Mouse (Mus musculus): Measurements from ENCODE around the gene Phf3.
A peak's percentile ranks its signal among the peaks of the same experiment; 100 is the strongest.
"Not testable (repeated sequence)": the region's sequence is repeated elsewhere in the genome, so short reads cannot be mapped to it uniquely, and the experiment has no call there.

Phf3 gene

GRCm38 (mm10) chr1:30873541-30874260 is at the start of gene Phf3:
Phf3 (minus strand) TSS chr1:30873921.
- DNase-seq = peak; percentile 93

GRCm38 (mm10) chr1:30922237-30922636 is 48.5 kb upstream of the Phf3 start:
- DNase-seq = no peak

DNA sequence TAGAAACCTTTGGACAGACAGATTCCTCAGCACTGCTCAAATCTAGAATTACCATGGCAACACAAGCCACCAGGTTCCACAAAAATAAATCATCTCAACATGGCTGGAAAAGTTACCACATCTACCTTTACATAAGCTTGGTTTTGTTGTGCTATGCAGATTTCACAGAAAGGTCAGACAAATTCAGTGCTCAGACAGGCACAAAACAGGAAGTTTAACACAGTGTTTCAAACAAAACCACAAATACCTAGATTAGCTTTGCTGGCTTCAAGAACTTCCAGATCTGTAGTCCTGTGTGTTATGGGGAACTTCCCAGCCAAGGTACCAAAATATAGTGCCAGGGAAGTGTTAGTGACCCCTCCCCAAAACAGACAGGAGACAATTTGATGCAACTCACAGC is 47.5 kb upstream of the Phf3 start:
- no peak for DNase-seq

DNA sequence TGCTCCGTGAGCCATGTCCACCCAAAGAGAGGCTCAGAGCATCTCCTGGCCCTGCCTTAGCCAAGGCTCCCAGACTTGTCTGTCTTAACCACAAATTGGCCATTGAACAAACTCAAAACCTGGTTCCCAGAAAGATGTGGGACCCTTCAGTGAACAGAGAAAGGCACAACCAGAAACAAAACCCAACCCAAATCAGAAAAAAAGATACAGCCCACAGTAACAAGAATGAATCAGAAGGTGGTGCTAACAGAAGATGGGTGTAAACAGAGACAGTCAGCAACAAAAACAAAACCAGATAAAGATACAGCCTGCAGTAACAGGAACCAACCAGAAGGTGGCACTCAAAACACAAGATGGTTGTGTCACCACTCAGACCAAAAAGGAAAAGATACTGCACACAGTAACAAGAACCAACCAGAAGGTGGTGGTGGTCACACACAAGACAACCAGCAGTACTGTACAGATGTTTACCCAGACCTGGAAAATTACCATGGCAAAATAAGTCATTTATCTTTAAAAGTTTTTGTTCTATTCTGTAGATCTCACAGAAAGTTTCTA is 47.0 kb upstream of the Phf3 start:
- DNase-seq = peak; percentile 22

GRCm38 (mm10) chr1:30910172-30910571 is 36.5 kb upstream of the Phf3 start:
- peak; percentile 4 for DNase-seq

DNA sequence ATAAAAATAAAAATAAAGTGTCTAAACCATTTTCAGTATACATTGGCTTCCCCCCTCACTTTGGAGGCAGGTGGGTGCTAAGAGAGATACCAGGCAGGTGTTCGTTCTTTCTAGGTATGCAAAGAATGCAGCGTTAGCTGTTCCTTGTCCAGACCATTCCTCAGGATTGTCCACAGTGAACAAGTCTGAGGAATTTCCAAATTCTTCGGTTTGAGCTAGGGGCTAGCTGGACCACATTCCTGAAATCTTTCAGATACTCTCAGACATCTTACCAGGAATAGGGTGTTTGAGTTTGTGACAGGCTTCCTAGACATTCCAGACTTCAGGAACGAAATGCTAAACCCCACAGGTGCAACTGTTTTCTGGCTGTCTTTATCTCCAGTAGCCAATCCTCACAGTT is 35.1 kb upstream of the Phf3 start:
- no peak for DNase-seq

GRCm38 (mm10) chr1:30903480-30904218 is 29.9 kb upstream of the Phf3 start:
- no peak for DNase-seq

DNA sequence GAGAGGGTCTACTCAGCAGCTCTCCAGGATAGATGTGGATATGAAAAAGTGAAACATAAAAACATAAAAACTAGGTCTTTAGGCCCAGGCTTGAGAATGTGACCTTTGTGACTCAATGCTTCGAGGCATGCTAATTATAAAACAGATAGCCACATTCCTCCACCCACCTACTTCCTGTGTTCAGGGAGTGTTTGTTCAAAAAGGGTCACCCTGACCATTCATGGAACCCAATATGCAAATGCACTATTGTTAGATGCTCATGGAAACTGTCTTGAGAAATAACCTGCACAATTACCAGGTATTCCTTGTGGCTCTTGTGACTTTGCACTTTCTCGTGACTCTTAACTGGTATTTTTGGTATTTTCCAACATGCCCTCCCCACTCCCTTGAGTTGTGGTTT is 25.0 kb upstream of the Phf3 start:
- DNase-seq = no peak

- DNase-seq = not testable (repeated sequence)
These were observed 21.6 kb upstream of the Phf3 start for GRCm38 (mm10) chr1:30895366-30895765.

GRCm38 (mm10) chr1:30883806-30884205 is 10.1 kb upstream of the Phf3 start:
- DNase-seq = not testable (repeated sequence)

GRCm38 (mm10) chr1:30875746-30876145 is 2.0 kb upstream of the Phf3 start:
- no peak for DNase-seq

DNA sequence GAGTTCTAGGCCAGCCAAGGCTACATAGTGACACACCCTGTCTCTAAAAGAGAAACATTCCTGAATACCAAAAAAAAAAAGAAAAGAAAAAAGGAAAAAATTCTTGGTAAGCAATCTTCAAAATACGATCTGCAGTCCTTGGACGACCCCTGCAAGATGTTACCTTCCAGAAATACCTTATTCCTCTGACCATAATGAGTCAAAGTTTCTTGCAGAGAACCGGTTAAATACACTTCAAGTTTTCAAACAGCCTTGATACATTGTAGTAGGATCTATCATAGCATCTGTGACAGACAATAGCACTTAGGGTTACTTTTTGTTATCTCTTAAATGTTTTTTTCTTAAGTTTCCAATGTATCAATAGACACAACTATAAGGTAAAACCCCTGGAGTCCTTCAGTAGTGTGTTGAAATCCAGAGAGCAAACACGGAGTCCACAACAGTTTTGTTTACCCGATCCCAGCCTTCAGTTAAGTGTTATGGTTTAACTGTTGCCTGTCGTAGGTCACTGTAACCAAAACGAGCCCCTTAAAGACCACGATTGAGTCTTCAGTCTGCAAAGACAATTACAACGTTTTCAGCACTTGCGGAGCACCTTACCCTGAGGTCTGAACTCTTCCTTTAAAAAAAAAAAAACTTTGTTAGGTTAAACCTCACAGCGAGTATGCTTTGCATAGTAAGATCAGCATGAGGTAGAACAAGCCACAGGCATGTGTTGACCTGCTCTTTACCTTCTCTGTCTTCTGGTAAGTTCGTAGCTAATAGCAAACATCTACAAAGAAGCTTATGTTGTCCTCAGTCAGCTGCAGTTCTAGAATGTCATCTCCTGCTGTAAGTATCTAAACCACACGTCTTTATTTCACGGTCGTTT is 775 bp upstream of the Phf3 start:
- no peak for DNase-seq

DNA sequence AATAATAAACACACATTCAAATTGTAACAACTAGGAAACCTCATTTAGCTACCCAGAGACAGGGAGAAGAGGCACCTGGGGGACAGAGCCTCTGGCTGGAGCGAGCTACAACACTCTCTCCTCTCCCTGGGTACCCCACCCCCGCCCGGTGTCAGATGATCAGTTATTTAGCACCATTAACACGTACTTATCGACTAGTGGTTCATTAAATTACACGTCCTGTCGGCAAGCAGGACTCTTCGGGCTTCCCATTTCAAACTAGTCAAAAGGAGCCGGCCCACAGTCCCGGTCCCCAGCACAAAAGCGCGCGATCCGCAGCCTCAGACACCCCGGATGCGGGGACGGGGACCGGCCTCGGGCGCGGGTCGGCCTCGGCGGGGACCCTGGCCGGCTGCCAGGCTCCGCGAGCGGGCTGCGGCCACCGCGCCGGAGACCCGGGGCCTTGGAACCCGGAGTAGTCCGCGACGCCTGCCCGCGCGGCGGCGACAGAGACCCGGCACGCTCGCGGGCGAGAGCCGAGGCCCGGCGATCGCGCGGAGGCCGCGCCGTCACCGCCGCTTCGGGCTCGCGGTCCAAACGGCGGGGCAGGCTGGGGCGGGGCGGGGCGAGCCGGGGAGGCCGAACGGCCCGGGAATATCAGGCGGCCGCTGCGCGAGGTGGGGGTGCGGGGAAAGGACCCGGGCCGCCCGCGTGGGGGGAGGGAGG is 733 bp downstream of the Phf3 start:
- DNase-seq = no peak

- no peak for DNase-seq
These were observed 5.9 kb downstream of the Phf3 start for GRCm38 (mm10) chr1:30867786-30868185.

DNA sequence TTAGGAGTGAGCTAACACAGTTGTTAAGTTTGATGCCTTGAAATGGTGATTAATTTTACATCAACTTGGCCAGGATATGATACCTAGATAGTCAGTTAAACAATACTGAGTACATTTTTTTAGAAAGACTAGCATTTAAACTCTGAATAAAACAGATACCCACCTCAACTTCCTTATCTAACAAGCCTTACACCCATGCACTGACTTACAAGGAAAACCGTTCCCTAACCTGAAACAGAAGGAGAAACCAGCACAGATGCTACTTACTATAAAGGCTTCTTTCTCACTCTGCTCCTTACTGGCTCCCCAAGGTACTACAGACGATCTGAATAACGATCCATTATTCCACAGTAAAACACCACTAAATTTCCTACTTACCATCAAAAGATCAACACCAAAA is 21.2 kb downstream of the Phf3 start:
- no peak for DNase-seq

DNA sequence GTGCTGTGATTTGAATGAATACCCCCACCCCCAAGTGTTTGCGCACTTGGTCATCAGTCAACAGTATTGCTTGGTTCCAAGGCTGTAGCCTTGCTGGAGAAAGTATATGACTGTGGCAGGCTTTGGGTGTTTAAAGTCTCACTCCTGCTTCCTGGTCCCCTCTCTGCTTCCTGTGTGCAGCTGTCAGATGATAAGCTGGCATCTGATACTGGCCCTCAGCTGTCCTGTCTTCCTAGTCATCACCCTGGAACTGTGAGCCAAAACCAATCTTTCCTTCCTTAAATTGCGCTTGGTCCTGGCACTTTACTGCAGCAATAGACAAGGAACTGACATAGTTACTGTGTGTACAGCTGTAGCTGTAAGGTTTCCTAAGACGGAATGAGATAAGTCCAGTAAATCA is 21.8 kb downstream of the Phf3 start:
- DNase-seq = no peak

- no peak for DNase-seq
These were observed 22.8 kb downstream of the Phf3 start for GRCm38 (mm10) chr1:30850906-30851305.

DNA sequence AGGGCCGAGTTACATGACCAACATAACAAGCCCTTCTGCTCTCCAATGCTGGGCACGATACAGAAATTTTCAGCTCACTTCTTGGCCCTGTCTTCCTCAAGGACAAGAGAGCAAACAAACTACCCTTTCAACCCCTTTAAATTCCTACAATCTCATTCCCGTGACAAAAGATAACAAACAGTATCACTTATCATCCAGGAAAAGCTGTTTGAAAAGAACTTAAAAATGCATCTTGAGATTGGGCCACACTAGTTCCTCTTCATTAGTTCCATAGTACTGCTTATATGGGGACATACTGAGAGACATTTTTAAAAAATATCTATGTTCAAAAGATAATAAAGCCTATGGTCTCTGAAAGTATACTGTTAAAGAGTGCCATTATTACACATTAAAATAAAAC is 23.8 kb downstream of the Phf3 start:
- no peak for DNase-seq

DNA sequence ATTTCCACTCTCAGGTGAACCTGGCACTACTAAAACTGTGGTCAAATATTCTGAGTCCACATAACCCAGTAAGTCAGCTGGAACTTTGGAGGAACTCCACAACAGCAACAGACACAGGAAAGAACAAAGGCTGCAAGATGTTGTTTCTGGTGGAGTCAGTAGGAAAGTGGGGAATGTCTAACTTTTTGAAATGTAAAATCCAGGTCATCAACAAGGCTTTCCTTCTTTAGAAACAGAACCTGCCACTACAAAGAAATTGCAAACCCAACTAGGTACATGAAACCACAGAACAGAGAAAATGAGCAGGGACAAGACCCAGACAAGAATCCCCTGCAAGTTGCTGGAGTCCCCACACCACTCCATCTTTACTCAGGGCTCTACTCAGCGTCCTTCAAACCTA is 26.0 kb downstream of the Phf3 start:
- no peak for DNase-seq

DNA sequence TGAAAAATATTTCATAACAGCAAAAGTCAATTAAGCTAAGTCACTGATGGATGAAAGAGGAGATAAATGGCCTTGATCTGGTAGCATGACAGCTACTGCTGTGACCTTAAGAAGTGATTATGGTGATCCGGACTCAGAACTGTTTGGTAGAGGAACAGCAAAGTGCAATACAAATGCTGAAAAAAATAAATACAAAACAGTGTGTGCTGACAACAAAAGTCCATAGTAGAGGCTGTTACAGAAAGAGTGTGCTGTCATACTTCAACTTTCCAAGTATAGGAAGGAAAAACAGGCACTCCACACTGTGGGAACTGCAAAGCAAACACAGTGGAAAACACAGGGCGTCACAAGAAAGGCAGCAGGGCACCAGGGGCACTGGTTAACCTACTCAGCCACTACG is 34.1 kb downstream of the Phf3 start:
- DNase-seq = no peak

- DNase-seq = no peak
These were observed 38.2 kb downstream of the Phf3 start for GRCm38 (mm10) chr1:30835512-30835911.

GRCm38 (mm10) chr1:30832778-30833177 is 40.9 kb downstream of the Phf3 start:
- DNase-seq = no peak

- no peak for DNase-seq
These were observed 54.3 kb downstream of the Phf3 start for GRCm38 (mm10) chr1:30819414-30819813.

All from lung, postnatal 10 days (tissue).